Mouse (Mus musculus): Measurements from ENCODE around the gene Gm3173.
"Not testable (repeated sequence)": the region's sequence is repeated elsewhere in the genome, so short reads cannot be mapped to it uniquely, and the experiment has no call there.

Gene Gm3173

GRCm38 (mm10) chr14:4430692-4431091 is at the start of gene Gm3173:
Gene Gm3173, plus strand, starts transcription at chr14:4430992.
- DNase-seq: not testable (repeated sequence)

GRCm38 (mm10) chr14:4385606-4386005 is 45.2 kb upstream of the Gm3173 start:
- not testable (repeated sequence) for DNase-seq

- DNase-seq: not testable (repeated sequence)
Measured at GRCm38 (mm10) chr14:4392841-4393530, 37.8 kb upstream of the Gm3173 start.

GRCm38 (mm10) chr14:4397226-4397625 is 33.6 kb upstream of the Gm3173 start, which contains the start of gene Gm3159:
Gene Gm3159, plus strand, starts transcription at chr14:4397526.
- not testable (repeated sequence) for DNase-seq

GRCm38 (mm10) chr14:4398624-4399023 is 32.2 kb upstream of the Gm3173 start:
- DNase-seq: not testable (repeated sequence)

GRCm38 (mm10) chr14:4400115-4400789 is 30.5 kb upstream of the Gm3173 start:
- DNase-seq: not testable (repeated sequence)

- not testable (repeated sequence) for DNase-seq
Measured at GRCm38 (mm10) chr14:4401245-4401644, 29.5 kb upstream of the Gm3173 start.

- not testable (repeated sequence) for DNase-seq
Measured at GRCm38 (mm10) chr14:4403840-4404239, 27.0 kb upstream of the Gm3173 start.

GRCm38 (mm10) chr14:4409939-4410338 is 20.9 kb upstream of the Gm3173 start:
- DNase-seq: not testable (repeated sequence)

GRCm38 (mm10) chr14:4414965-4415835 is 15.6 kb upstream of the Gm3173 start, which contains the start of gene Gm3164:
Gene Gm3164, plus strand, starts transcription at chr14:4415448.
- peak; percentile 41 for DNase-seq

- DNase-seq: not testable (repeated sequence)
Measured at GRCm38 (mm10) chr14:4481445-4481844, 50.7 kb downstream of the Gm3173 start, which contains the start of gene Gm3182. Gene Gm3182, plus strand, starts transcription at chr14:4481745.

- DNase-seq: not testable (repeated sequence)
Measured at GRCm38 (mm10) chr14:4499425-4499824, 68.6 kb downstream of the Gm3173 start.

- DNase-seq: not testable (repeated sequence)
Measured at GRCm38 (mm10) chr14:4555105-4555504, 124.3 kb downstream of the Gm3173 start, which contains the start of gene Gm3047. Gene Gm3047, plus strand, starts transcription at chr14:4555405.

Data from thymus, postnatal 4 days (tissue).